Mouse (Mus musculus) adrenal gland, postnatal 25 days (tissue): ENCODE measurements at regions not wholly inside any gene's neighbourhood (a gene's known extent, or its start where the extent isn't known, plus 50 kb on each side); places are given as distances from the start of the nearest gene placed in this dataset.

Source experiments
- DNase-seq: peaks from one replicate; pipeline ENCODE4 v3.0.0; 2021; ENCODE audit warnings: mixed read lengths

GRCm38 (mm10) chr5:47522161-47522942 lies 460.6 kb upstream of the Slit2 start:
- no peak for DNase-seq

DNA sequence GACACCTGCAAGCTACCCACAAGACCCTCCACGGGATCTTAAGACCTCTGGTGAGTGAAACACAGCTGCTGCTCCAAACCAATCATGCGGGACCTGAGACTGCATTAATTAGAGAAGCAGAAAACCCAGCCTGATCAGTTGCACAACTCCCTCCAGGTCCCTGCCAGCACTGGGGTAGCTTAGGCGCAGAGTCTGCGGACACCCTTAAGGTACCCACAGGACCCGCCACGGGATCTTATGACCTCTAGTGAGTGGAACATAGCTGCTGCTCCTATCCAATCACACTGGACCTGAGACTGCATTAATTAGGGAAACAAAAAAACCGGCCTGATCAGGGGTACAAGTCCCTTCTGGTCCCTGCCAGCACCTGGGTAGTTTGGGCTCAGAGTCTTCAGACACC lies 454.3 kb upstream of the Slit2 start:
- DNase-seq: no peak

DNA sequence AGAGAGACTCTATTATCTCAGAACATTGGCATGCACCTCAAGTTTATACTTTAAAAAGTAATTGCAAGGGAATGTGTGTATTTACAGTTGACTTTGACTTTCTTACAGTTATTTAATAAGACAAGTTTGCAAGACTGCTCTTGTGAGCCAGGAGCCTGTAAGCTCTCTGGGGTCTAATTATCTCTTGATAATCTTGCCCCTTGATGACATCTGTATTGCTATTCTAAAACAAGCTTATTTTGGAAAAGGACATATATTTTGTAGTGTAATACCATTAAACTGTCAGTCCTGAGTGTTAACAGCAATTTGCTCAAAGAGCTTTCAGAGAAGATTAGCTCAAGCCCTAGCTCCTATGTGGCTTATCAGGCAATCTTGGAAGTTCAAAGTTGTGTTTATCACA lies 445.4 kb upstream of the Slit2 start:
- no peak for DNase-seq

GRCm38 (mm10) chr5:47542248-47542647 lies 440.7 kb upstream of the Slit2 start:
- no peak for DNase-seq

GRCm38 (mm10) chr5:47556717-47557116 lies 426.2 kb upstream of the Slit2 start:
- no peak for DNase-seq

DNA sequence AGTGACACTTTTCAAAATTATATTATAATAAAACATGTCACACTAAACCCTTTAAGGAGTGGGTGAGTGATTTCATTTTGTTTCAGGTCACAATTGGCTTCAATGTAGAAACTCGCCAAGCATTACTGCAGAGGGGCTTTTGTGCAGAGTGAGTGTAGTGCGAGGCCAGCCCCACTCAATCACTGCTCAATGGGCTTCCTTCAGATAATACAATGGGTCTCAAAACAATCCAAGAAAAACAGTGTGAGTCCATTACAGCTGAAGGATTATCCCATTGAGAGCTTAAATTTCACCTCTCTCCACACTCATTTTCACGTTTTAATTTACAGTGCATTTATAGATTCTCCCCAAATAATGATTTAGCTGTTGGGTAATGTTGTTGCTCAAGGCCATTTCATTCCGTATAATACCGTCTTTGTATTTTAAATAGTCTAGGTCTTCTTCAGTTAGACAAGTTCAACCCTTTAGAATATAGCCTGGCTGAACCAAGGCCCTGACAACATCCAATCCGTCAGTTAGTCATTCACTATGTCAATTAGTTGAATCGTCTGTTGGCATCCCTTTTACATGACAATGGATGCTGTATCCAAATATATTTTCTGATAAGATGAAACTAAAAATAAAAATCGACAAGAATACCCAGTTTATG lies 425.7 kb upstream of the Slit2 start:
- DNase-seq: no peak
